Mouse (Mus musculus) large intestine, adult 2 months (tissue): ENCODE data around the gene Eif4g1. TPM values are rescaled to one million over a fixed set of nuclear protein-coding genes. Genes with fewer than 3 reads are reported as not detected.

Experiments
- polyA plus RNA-seq: library from polyadenylated mRNA; depleted of rRNA; stranded (reverse); fragments of >200 nt; gene quantifications from 2 replicates; pipeline ENCODE4 v1.2.3, GENCODE M21; 2012; rRNA removed

Gene Eif4g1
- polyA plus RNA-seq, 1 experiment, result 150 TPM

Other genes starting within 250 kb of the Eif4g1 start
- gene Abcc5, start 241.9 kb upstream of the Eif4g1 start, polyA plus RNA-seq, result 15.0 and 22.3 TPM in 2 replicates
- 28.8 and 30.9 TPM in 2 replicates for gene Eif2b5, start 169.5 kb upstream of the Eif4g1 start, polyA plus RNA-seq
- 18.4 and 32.2 TPM in 2 replicates for gene Dvl3, start 151.3 kb upstream of the Eif4g1 start, polyA plus RNA-seq
- 553 and 587 TPM in 2 replicates for gene Ap2m1, start 132.8 kb upstream of the Eif4g1 start, polyA plus RNA-seq
- gene Abcf3, start 119.7 kb upstream of the Eif4g1 start, polyA plus RNA-seq, result 35.9 and 46.4 TPM in 2 replicates
- 2.2 and 4.6 TPM in 2 replicates for gene Vwa5b2, start 78.8 kb upstream of the Eif4g1 start, polyA plus RNA-seq
- 16.9 and 18.6 TPM in 2 replicates for gene Eef1akmt4, start 56.7 kb upstream of the Eif4g1 start, polyA plus RNA-seq
- gene Gm49333, start 56.7 kb upstream of the Eif4g1 start, polyA plus RNA-seq, result 0.16 TPM in 1 of 2 replicates, not detected in the other
- 21.1 and 24.1 TPM in 2 replicates for gene Alg3, start 56.6 kb upstream of the Eif4g1 start, polyA plus RNA-seq
- gene Camk2n2, start 47.0 kb upstream of the Eif4g1 start, polyA plus RNA-seq, result 2.0 and 3.3 TPM in 2 replicates
- gene Ece2, start 38.5 kb upstream of the Eif4g1 start, polyA plus RNA-seq, result 0.43 and 0.49 TPM in 2 replicates
- gene Psmd2, start 16.7 kb upstream of the Eif4g1 start, polyA plus RNA-seq, result 96.4 and 100 TPM in 2 replicates
- 3.4 and 3.8 TPM in 2 replicates for gene Fam131a, start 24.9 kb downstream of the Eif4g1 start, polyA plus RNA-seq
- gene Polr2h, start 49.4 kb downstream of the Eif4g1 start, polyA plus RNA-seq, result 27.7 and 28.1 TPM in 2 replicates
- gene Clcn2, start 49.4 kb downstream of the Eif4g1 start, polyA plus RNA-seq, result 87.7 and 159 TPM in 2 replicates
- 2.4 and 3.6 TPM in 2 replicates for gene Chrd, start 64.8 kb downstream of the Eif4g1 start, polyA plus RNA-seq
- 10.2 and 11.9 TPM in 2 replicates for gene Thpo, start 66.2 kb downstream of the Eif4g1 start, polyA plus RNA-seq